Mouse (Mus musculus): ENCODE measurements at regions not wholly inside any gene's neighbourhood (a gene's known extent, or its start where the extent isn't known, plus 50 kb on each side); places are given as distances from the start of the nearest gene placed in this dataset.

GRCm38 (mm10) chr11:111155023-111155422 is 89.1 kb downstream of the Kcnj2 start:
- no peaks in the 10 kb centered on the region for H3K36me3 ChIP-seq (replicated peaks; ENCODE audit: control insufficient read depth, insufficient read depth, low read length)
- no peak for DNase-seq (ENCODE audit: low spot score)
- 75% methylated on average over 7 of the region's 7 CpGs for WGBS
- no peak for TF ChIP-seq CTCF (IDR thresholded peaks at IDR 0.05; ENCODE audit: low read depth)
- TF ChIP-seq EP300 (IDR thresholded peaks at IDR 0.05; ENCODE audit: low read depth), result no peak
- H3K4me2 ChIP-seq (ENCODE audit: low read depth, low read length), result no peak overlapping the region
- no peak overlapping the region for H3K27ac ChIP-seq (ENCODE audit: low read depth)
- H3K4me3 ChIP-seq (ENCODE audit: low read depth, low read length), result no peak overlapping the region
- H3K9me3 ChIP-seq (replicated peaks; ENCODE audit: control insufficient read depth, low read length), result no peaks in the 10 kb centered on the region
- no peak overlapping the region for H3K9ac ChIP-seq (replicated peaks; ENCODE audit: low read depth, low read length)
- ATAC-seq (ENCODE audit: insufficient read depth, low read depth), result no peak
- no peaks in the 10 kb centered on the region for H3K4me1 ChIP-seq (ENCODE audit: control insufficient read depth, insufficient read depth)
- H3K27me3 ChIP-seq (ENCODE audit: control insufficient read depth, insufficient read depth, low read length), result no peaks in the 10 kb centered on the region

- Histone ChIP-seq H3K9ac (replicated peaks; ENCODE audit: low read depth, low read length) (no peak overlapping the region), H3K4me2 (ENCODE audit: low read depth, low read length) (no peak overlapping the region), H3K36me3 (replicated peaks; ENCODE audit: control insufficient read depth, insufficient read depth, low read length) (no peaks in the 10 kb centered on the region), H3K27ac (ENCODE audit: low read depth) (no peak overlapping the region), H3K9me3 (replicated peaks; ENCODE audit: control insufficient read depth, low read length) (no peaks in the 10 kb centered on the region), H3K4me3 (ENCODE audit: low read depth, low read length) (no peak overlapping the region), H3K4me1 (ENCODE audit: control insufficient read depth, insufficient read depth) (no peaks in the 10 kb centered on the region), H3K27me3 (ENCODE audit: control insufficient read depth, insufficient read depth, low read length) (no peaks in the 10 kb centered on the region)
- TF ChIP-seq CTCF (IDR thresholded peaks at IDR 0.05; ENCODE audit: low read depth) (no peak), EP300 (IDR thresholded peaks at IDR 0.05; ENCODE audit: low read depth) (no peak)
- ATAC-seq (ENCODE audit: insufficient read depth, low read depth), result no peak
- DNase-seq (ENCODE audit: low spot score), result no peak
- 87% methylated on average over 7 of the region's 7 CpGs for WGBS
Observed at GRCm38 (mm10) chr11:111155747-111156146, 89.8 kb downstream of the Kcnj2 start.

DNA sequence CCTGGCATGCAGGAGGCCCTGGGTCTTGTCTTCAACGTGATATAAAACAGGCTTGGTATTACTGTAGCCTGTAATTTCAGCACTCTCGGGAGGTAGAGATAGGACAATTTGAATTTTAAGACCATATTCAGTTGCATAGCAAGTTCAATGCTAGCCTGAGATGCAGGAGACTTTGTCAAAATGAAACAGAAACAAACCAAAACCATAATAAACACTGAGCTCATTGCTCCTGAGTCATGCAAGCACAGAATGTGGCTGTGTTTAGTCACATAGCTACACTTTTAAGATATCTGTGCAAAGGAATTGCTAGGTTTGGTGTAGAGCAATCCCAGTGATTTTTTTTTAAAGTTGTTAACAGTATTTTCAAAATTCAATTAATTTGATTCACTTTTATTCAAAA is 93.3 kb downstream of the Kcnj2 start:
- no peak for DNase-seq (ENCODE audit: low spot score)
- TF ChIP-seq CTCF (IDR thresholded peaks at IDR 0.05; ENCODE audit: low read depth) (no peak), EP300 (IDR thresholded peaks at IDR 0.05; ENCODE audit: low read depth) (no peak)
- WGBS, result 57% methylated on average over 2 of the region's 2 CpGs
- Histone ChIP-seq H3K27ac (ENCODE audit: low read depth) (no peak overlapping the region), H3K36me3 (replicated peaks; ENCODE audit: control insufficient read depth, insufficient read depth, low read length) (no peaks in the 10 kb centered on the region), H3K4me3 (ENCODE audit: low read depth, low read length) (no peak overlapping the region), H3K9me3 (replicated peaks; ENCODE audit: control insufficient read depth, low read length) (no peaks in the 10 kb centered on the region), H3K4me1 (ENCODE audit: control insufficient read depth, insufficient read depth) (no peaks in the 10 kb centered on the region), H3K4me2 (ENCODE audit: low read depth, low read length) (no peak overlapping the region), H3K9ac (replicated peaks; ENCODE audit: low read depth, low read length) (no peak overlapping the region), H3K27me3 (ENCODE audit: control insufficient read depth, insufficient read depth, low read length) (no peaks in the 10 kb centered on the region)
- ATAC-seq (ENCODE audit: insufficient read depth, low read depth), result no peak

DNA sequence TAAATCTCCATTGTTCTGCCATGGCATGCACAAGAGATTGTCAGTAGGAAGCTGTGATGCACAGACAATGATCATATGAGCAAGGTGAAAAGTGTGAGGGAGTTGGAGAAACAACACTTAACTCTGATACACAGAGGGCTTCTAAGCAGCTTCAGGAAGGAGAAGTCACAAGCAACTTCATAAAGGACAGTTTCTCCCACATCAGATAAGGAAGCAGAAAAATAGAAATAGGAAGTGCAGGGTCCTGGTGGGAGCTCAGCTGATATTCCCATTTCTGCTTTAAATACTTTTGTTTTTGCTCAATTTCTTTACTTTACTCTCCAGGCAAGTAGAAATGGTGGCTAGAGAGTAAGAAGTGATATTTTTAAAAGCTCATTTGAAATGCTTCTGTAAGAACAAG is 98.9 kb downstream of the Kcnj2 start:
- no peaks in the 10 kb centered on the region for H3K9me3 ChIP-seq (replicated peaks; ENCODE audit: control insufficient read depth, low read length)
- no peak overlapping the region for H3K4me2 ChIP-seq (ENCODE audit: low read depth, low read length)
- H3K4me3 ChIP-seq (ENCODE audit: low read depth, low read length), result no peak overlapping the region
- DNase-seq (ENCODE audit: low spot score) (no peak), ATAC-seq (ENCODE audit: insufficient read depth, low read depth) (no peak)
- H3K27ac ChIP-seq (ENCODE audit: low read depth), result no peak overlapping the region
- no peak for TF ChIP-seq EP300 (IDR thresholded peaks at IDR 0.05; ENCODE audit: low read depth)
- no peak for TF ChIP-seq CTCF (IDR thresholded peaks at IDR 0.05; ENCODE audit: low read depth)
- H3K4me1 ChIP-seq (ENCODE audit: control insufficient read depth, insufficient read depth), result no peaks in the 10 kb centered on the region
- H3K9ac ChIP-seq (replicated peaks; ENCODE audit: low read depth, low read length), result no peak overlapping the region
- H3K27me3 ChIP-seq (ENCODE audit: control insufficient read depth, insufficient read depth, low read length), result no peaks in the 10 kb centered on the region
- H3K36me3 ChIP-seq (replicated peaks; ENCODE audit: control insufficient read depth, insufficient read depth, low read length), result no peaks in the 10 kb centered on the region

DNA sequence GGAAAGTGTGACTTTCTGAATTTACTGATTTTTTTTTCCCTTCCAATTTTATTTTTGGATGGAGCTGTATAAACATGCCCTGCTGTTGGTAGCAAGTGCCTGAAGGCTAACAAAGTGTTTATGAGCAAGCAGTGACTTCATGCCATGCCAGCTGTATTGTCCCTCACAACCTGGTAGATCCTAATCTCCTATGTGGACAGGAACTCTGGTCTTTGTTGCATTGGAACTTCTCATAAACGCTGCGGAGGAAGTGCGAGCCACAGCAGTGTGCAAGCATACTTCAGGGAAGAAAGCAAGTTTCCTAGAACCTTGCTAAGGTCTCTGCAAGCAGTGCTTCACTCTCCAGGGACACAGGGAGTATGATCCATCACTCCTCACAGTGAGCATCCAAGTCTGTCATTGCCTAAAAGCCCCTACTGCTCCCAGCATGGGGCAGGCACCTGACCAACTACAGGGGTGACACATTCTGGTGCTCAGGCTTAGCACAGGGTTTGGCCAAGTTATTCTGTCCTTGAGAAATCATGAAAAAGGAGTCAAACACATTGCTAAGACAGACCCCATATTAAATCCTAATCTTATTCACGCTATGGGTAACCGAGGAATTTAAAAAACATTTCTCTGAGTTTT is 104.3 kb downstream of the Kcnj2 start:
- Histone ChIP-seq H3K4me1 (ENCODE audit: control insufficient read depth, insufficient read depth) (no peaks in the 10 kb centered on the region), H3K27me3 (ENCODE audit: control insufficient read depth, insufficient read depth, low read length) (no peaks in the 10 kb centered on the region), H3K27ac (ENCODE audit: low read depth) (no peak overlapping the region), H3K9me3 (replicated peaks; ENCODE audit: control insufficient read depth, low read length) (no peaks in the 10 kb centered on the region), H3K36me3 (replicated peaks; ENCODE audit: control insufficient read depth, insufficient read depth, low read length) (no peaks in the 10 kb centered on the region), H3K4me2 (ENCODE audit: low read depth, low read length) (no peak overlapping the region), H3K4me3 (ENCODE audit: low read depth, low read length) (no peak overlapping the region), H3K9ac (replicated peaks; ENCODE audit: low read depth, low read length) (no peak overlapping the region)
- no peak for ATAC-seq (ENCODE audit: insufficient read depth, low read depth)
- no peak for DNase-seq (ENCODE audit: low spot score)
- 80% methylated on average over 5 of the region's 5 CpGs for WGBS
- TF ChIP-seq CTCF (IDR thresholded peaks at IDR 0.05; ENCODE audit: low read depth) (no peak), EP300 (IDR thresholded peaks at IDR 0.05; ENCODE audit: low read depth) (no peak)

GRCm38 (mm10) chr11:111173525-111173924 is 107.6 kb downstream of the Kcnj2 start:
- Histone ChIP-seq H3K9ac (replicated peaks; ENCODE audit: low read depth, low read length) (no peak overlapping the region), H3K4me1 (ENCODE audit: control insufficient read depth, insufficient read depth) (no peaks in the 10 kb centered on the region), H3K27ac (ENCODE audit: low read depth) (no peak overlapping the region), H3K4me3 (ENCODE audit: low read depth, low read length) (no peak overlapping the region), H3K27me3 (ENCODE audit: control insufficient read depth, insufficient read depth, low read length) (no peaks in the 10 kb centered on the region), H3K9me3 (replicated peaks; ENCODE audit: control insufficient read depth, low read length) (no peaks in the 10 kb centered on the region), H3K36me3 (replicated peaks; ENCODE audit: control insufficient read depth, insufficient read depth, low read length) (no peaks in the 10 kb centered on the region), H3K4me2 (ENCODE audit: low read depth, low read length) (no peak overlapping the region)
- WGBS, result 84% methylated on average over 4 of the region's 4 CpGs
- ATAC-seq (ENCODE audit: insufficient read depth, low read depth) (no peak), DNase-seq (ENCODE audit: low spot score) (no peak)
- TF ChIP-seq EP300 (IDR thresholded peaks at IDR 0.05; ENCODE audit: low read depth), result no peak
- TF ChIP-seq CTCF (IDR thresholded peaks at IDR 0.05; ENCODE audit: low read depth), result no peak
